Mouse (Mus musculus): Measurements from ENCODE around the gene Nfix.

DNA sequence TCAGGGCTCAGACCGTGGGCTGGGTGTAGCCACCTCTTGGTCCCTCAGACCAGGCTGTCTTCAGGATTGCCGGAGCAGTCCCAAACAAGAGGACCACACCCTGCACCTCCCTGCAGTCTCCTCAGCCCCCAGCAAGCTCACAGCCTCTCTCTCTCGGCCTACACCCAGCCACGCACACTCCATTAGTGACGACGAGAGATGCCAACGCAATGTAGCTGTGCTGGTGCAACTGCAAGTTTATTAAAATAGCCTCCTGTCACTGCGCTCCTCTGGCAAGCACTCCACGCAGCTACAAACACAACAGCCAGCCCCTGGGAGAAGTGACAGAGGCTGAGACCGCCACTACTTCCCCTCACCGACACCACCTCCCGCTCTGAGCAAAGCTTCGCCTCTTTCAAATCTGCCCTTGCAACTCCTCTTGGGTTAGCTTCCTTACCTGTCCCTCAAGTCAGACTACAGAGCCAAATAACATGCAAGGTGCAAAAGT lies 25.0 kb downstream of the Nfix start:
- no peak for TF ChIP-seq CTCF (IDR thresholded peaks at IDR 0.05)
- no peak for TF ChIP-seq EP300 (IDR thresholded peaks at IDR 0.05; ENCODE audit: insufficient read depth, low read depth, low read length)

Measured in heart, adult 2 months (tissue).